Mouse (Mus musculus) limb, embryonic 10.5 days (tissue): ENCODE measurements around the gene Socs2. TPM values are rescaled to one million over a fixed set of nuclear protein-coding genes. Genes with fewer than 3 reads are reported as not detected.

Experiments used
- DNase-seq: peaks from one replicate; pipeline ENCODE4 v3.0.0-alpha.2; 2017; ENCODE audit warnings: low spot score
- H3K27ac ChIP-seq: fragments of 300-500 bp; sonication (generic); 2 replicates; pipeline ENCODE4 v1.5.1; 2016; ENCODE audit warnings: mild to moderate bottlenecking
- H3K27me3 ChIP-seq: fragments of 300-500 bp; sonication (generic); 2 replicates; pipeline ENCODE4 v1.6.1; 2016; ENCODE audit warnings: low read depth, mild to moderate bottlenecking; ENCODE audit not compliant: poor library complexity, severe bottlenecking
- H3K36me3 ChIP-seq: fragments of 300-500 bp; sonication (generic); 2 replicates; pipeline ENCODE4 v1.6.1; 2016; ENCODE audit warnings: mild to moderate bottlenecking, moderate library complexity
- H3K4me1 ChIP-seq: fragments of 300-500 bp; sonication (generic); 2 replicates; pipeline ENCODE4 v1.6.1; 2016
- H3K4me3 ChIP-seq: fragments of 300-500 bp; sonication (generic); 2 replicates; pipeline ENCODE4 v1.5.1; 2016; ENCODE audit warnings: mild to moderate bottlenecking, moderate library complexity
- H3K9me3 ChIP-seq: fragments of 300-500 bp; sonication (generic); replicated peaks from 2 replicates; pipeline ENCODE4 v1.6.1; 2016; ENCODE audit warnings: mild to moderate bottlenecking
- WGBS: fragments of 180-500 bp; shearing (Covaris S2); methylation state at CpG from one replicate; pipeline ENCODE4 v1.1.7; 2016; 5-methylcytosine and 5-hydroxymethylcytosine counted together
- polyA plus RNA-seq: library from polyadenylated mRNA; unstranded; fragments of >200 nt; fragmentation: Nextera tagmentation; extraction: Ambion mirVana; gene quantifications from 2 replicates; pipeline ENCODE4 v1.2.1, GENCODE M21; 2016

Gene Socs2
- polyA plus RNA-seq, 1 experiment from 2014 or later, result 34.5 TPM

GRCm38 (mm10) chr10:95373340-95373739 lies 43.6 kb downstream of the Socs2 start:
- Histone ChIP-seq H3K4me1 (no peaks in the 10 kb centered on the region), H3K4me3 (no peak overlapping the region), H3K36me3 (no peaks in the 10 kb centered on the region), H3K9me3 (no peaks in the 10 kb centered on the region), H3K27ac (no peak overlapping the region), H3K27me3 (no peaks in the 10 kb centered on the region)
- 93% methylated on average over 6 of the region's 6 CpGs for WGBS
- no peak for DNase-seq

- Histone ChIP-seq H3K36me3 (no peaks in the 10 kb centered on the region), H3K27me3 (no peaks in the 10 kb centered on the region), H3K4me1 (no peaks in the 10 kb centered on the region), H3K9me3 (no peaks in the 10 kb centered on the region), H3K27ac (no peak overlapping the region), H3K4me3 (no peak overlapping the region)
- WGBS, result 84% methylated on average over 3 of the region's 3 CpGs
- no peak for DNase-seq
These were observed 45.0 kb downstream of the Socs2 start for GRCm38 (mm10) chr10:95371942-95372341.

- Histone ChIP-seq H3K4me1 (no peaks in the 10 kb centered on the region), H3K36me3 (no peaks in the 10 kb centered on the region), H3K27me3 (no peaks in the 10 kb centered on the region), H3K9me3 (no peaks in the 10 kb centered on the region), H3K27ac (no peak overlapping the region), H3K4me3 (no peak overlapping the region)
- no peak for DNase-seq
These were observed 47.8 kb downstream of the Socs2 start for GRCm38 (mm10) chr10:95369190-95369589.

GRCm38 (mm10) chr10:95368151-95368550 lies 48.8 kb downstream of the Socs2 start:
- WGBS, result 94% methylated on average over 14 of the region's 14 CpGs
- Histone ChIP-seq H3K27me3 (no peaks in the 10 kb centered on the region), H3K9me3 (no peaks in the 10 kb centered on the region), H3K4me1 (no peaks in the 10 kb centered on the region), H3K27ac (no peak overlapping the region), H3K4me3 (no peak overlapping the region), H3K36me3 (no peaks in the 10 kb centered on the region)
- DNase-seq, result no peak

GRCm38 (mm10) chr10:95367661-95368089 lies 49.3 kb downstream of the Socs2 start:
- no peak for DNase-seq
- no peaks in the 10 kb centered on the region for H3K27me3 ChIP-seq
- no peak overlapping the region for H3K27ac ChIP-seq
- H3K4me3 ChIP-seq, result no peak overlapping the region
- H3K36me3 ChIP-seq, result no peaks in the 10 kb centered on the region
- 94% methylated on average over 9 of the region's 9 CpGs for WGBS
- no peaks in the 10 kb centered on the region for H3K9me3 ChIP-seq
- H3K4me1 ChIP-seq, result no peaks in the 10 kb centered on the region

- Histone ChIP-seq H3K36me3 (no peaks in the 10 kb centered on the region), H3K27me3 (no peaks in the 10 kb centered on the region), H3K4me1 (no peaks in the 10 kb centered on the region), H3K27ac (no peak overlapping the region), H3K4me3 (no peak overlapping the region), H3K9me3 (no peaks in the 10 kb centered on the region)
- 89% methylated on average over 7 of the region's 7 CpGs for WGBS
- DNase-seq, result no peak
These were observed 49.7 kb downstream of the Socs2 start for GRCm38 (mm10) chr10:95367241-95367640.

- Histone ChIP-seq H3K4me3 (no peak overlapping the region), H3K9me3 (no peaks in the 10 kb centered on the region), H3K27ac (no peak overlapping the region), H3K27me3 (no peaks in the 10 kb centered on the region), H3K4me1 (no peaks in the 10 kb centered on the region), H3K36me3 (no peaks in the 10 kb centered on the region)
- no peak for DNase-seq
- 24% methylated on average over 2 of the region's 2 CpGs for WGBS
These were observed 54.7 kb downstream of the Socs2 start for GRCm38 (mm10) chr10:95362326-95362725.

GRCm38 (mm10) chr10:95361260-95361841 lies 55.6 kb downstream of the Socs2 start:
- DNase-seq, result no peak
- H3K4me3 ChIP-seq, result no peak overlapping the region
- WGBS, result 89% methylated on average over 12 of the region's 12 CpGs

GRCm38 (mm10) chr10:95360048-95360447 lies 56.9 kb downstream of the Socs2 start:
- no peaks in the 10 kb centered on the region for H3K9me3 ChIP-seq
- H3K4me1 ChIP-seq, result 0 out of 2 replicates have a peak, but pooled peaks cover 3% of the 10 kb centered on the region
- 87% methylated on average over 5 of the region's 5 CpGs for WGBS
- no peak overlapping the region for H3K4me3 ChIP-seq
- no peaks in the 10 kb centered on the region for H3K36me3 ChIP-seq
- no peak for DNase-seq
- no peaks in the 10 kb centered on the region for H3K27me3 ChIP-seq
- no peak overlapping the region for H3K27ac ChIP-seq

More at GRCm38 (mm10) chr10:95361260-95361841, 55.6 kb downstream of the Socs2 start:
- Histone ChIP-seq H3K36me3 (no peaks in the 10 kb centered on the region), H3K27me3 (no peaks in the 10 kb centered on the region), H3K27ac (no peak overlapping the region), H3K9me3 (no peaks in the 10 kb centered on the region), H3K4me1 (no peaks in the 10 kb centered on the region)

GRCm38 (mm10) chr10:95357721-95358120 lies 59.3 kb downstream of the Socs2 start:
- no peak overlapping the region for H3K27ac ChIP-seq
- H3K4me3 ChIP-seq, result no peak overlapping the region
- no peaks in the 10 kb centered on the region for H3K36me3 ChIP-seq
- no peaks in the 10 kb centered on the region for H3K9me3 ChIP-seq
- 0 out of 2 replicates have a peak, but pooled peaks cover 3% of the 10 kb centered on the region for H3K4me1 ChIP-seq
- H3K27me3 ChIP-seq, result no peaks in the 10 kb centered on the region
- DNase-seq, result no peak
- 89% methylated on average over 3 of the region's 3 CpGs for WGBS

GRCm38 (mm10) chr10:95356711-95357110 lies 60.3 kb downstream of the Socs2 start:
- Histone ChIP-seq H3K27me3 (no peaks in the 10 kb centered on the region), H3K27ac (no peak overlapping the region), H3K9me3 (no peaks in the 10 kb centered on the region), H3K36me3 (no peaks in the 10 kb centered on the region), H3K4me1 (0 out of 2 replicates have a peak, but pooled peaks cover 3% of the 10 kb centered on the region), H3K4me3 (no peak overlapping the region)
- DNase-seq, result no peak
- 88% methylated on average over 7 of the region's 7 CpGs for WGBS

- Histone ChIP-seq H3K4me1 (0 out of 2 replicates have a peak, but pooled peaks cover 3% of the 10 kb centered on the region), H3K27ac (no peak overlapping the region), H3K9me3 (no peaks in the 10 kb centered on the region), H3K36me3 (no peaks in the 10 kb centered on the region), H3K27me3 (no peaks in the 10 kb centered on the region), H3K4me3 (no peak overlapping the region)
- no peak for DNase-seq
- 38% methylated on average over 6 of the region's 6 CpGs for WGBS
These were observed 61.2 kb downstream of the Socs2 start for GRCm38 (mm10) chr10:95355678-95356268.

- H3K36me3 ChIP-seq, result no peaks in the 10 kb centered on the region
- H3K27ac ChIP-seq, result no peak overlapping the region
- no peaks in the 10 kb centered on the region for H3K27me3 ChIP-seq
- 0 out of 2 replicates have a peak, but pooled peaks cover 3% of the 10 kb centered on the region for H3K4me1 ChIP-seq
- no peaks in the 10 kb centered on the region for H3K9me3 ChIP-seq
- no peak for DNase-seq
- no peak overlapping the region for H3K4me3 ChIP-seq
These were observed 62.3 kb downstream of the Socs2 start for GRCm38 (mm10) chr10:95354673-95355072.
